Mouse (Mus musculus) MEL (cell line): ENCODE results near the gene 5730409E04Rik.

Experiments used
- BHLHE40 ChIP-seq: IDR thresholded peaks from 2 replicates; pipeline ENCODE4 v1.6.1; 2012; ENCODE audit warnings: low read depth, mild to moderate bottlenecking, inconsistent platforms, low read length, improper control_type of control experiment, borderline replicate concordance
- CHD2 ChIP-seq: IDR thresholded peaks from 2 replicates; pipeline ENCODE4 v1.6.1; 2011; ENCODE audit warnings: low read length, improper control_type of control experiment
- CTCF ChIP-seq, 3 experiments: IDR thresholded peaks in 2 of 3; conservative IDR thresholded peaks in 1 of 3; 2 replicates each; pipeline ENCODE4 v1.5.1; 2011 to 2012; ENCODE audit warnings: low read length in 3 of 3, low read depth in 2 of 3, mild to moderate bottlenecking in 2 of 3, improper control_type of control experiment in 1 of 3, inconsistent platforms in 1 of 3, mixed read lengths in 1 of 3, moderate library complexity in 1 of 3; ENCODE audit not compliant: control insufficient read depth in 1 of 3, insufficient read depth in 1 of 3, poor library complexity in 1 of 3, severe bottlenecking in 1 of 3
- EP300 ChIP-seq, 2 experiments: IDR thresholded peaks; 2 replicates each; pipeline ENCODE4 v1.6.1; 2011; ENCODE audit warnings: improper control_type of control experiment in 2 of 2, low read length in 2 of 2, low read depth in 1 of 2, mild to moderate bottlenecking in 1 of 2
- KAT2A ChIP-seq: conservative IDR thresholded peaks from 2 replicates; pipeline ENCODE4 v1.6.1; 2012; ENCODE audit warnings: low read depth, low read length, improper control_type of control experiment, inconsistent platforms
- MAX ChIP-seq: IDR thresholded peaks from 2 replicates; pipeline ENCODE4 v1.6.1; 2011; ENCODE audit warnings: low read length, improper control_type of control experiment
- NRF1 ChIP-seq: IDR thresholded peaks from 2 replicates; pipeline ENCODE4 v1.6.1; 2014; ENCODE audit warnings: low read depth, mild to moderate bottlenecking, inconsistent platforms, low read length, improper control_type of control experiment, moderate library complexity; ENCODE audit not compliant: poor library complexity, insufficient read depth, severe bottlenecking
- POLR2AphosphoS5 ChIP-seq: IDR thresholded peaks from 2 replicates; pipeline ENCODE4 v1.6.1; 2012; ENCODE audit warnings: low read depth, borderline replicate concordance, mild to moderate bottlenecking, inconsistent platforms, low read length, moderate library complexity, mixed read lengths
- RAD21 ChIP-seq: IDR thresholded peaks from 2 replicates; pipeline ENCODE4 v1.6.1; 2011; ENCODE audit warnings: mild to moderate bottlenecking, low read depth, low read length, improper control_type of control experiment
- RCOR1 ChIP-seq: IDR thresholded peaks from 2 replicates; pipeline ENCODE4 v1.6.1; 2012; ENCODE audit warnings: low read depth, mild to moderate bottlenecking, inconsistent platforms, low read length, improper control_type of control experiment
- TAL1 ChIP-seq: IDR thresholded peaks from 2 replicates; pipeline ENCODE4 v1.6.1; 2012; ENCODE audit warnings: mild to moderate bottlenecking, inconsistent platforms, low read length, moderate library complexity, mixed read lengths
- USF2 ChIP-seq, 2 experiments: IDR thresholded peaks; 2 replicates each; pipeline ENCODE4 v1.6.1; 2011 to 2012; ENCODE audit warnings: improper control_type of control experiment in 2 of 2, low read length in 2 of 2, borderline replicate concordance in 1 of 2, inconsistent platforms in 1 of 2, low read depth in 1 of 2, mild to moderate bottlenecking in 1 of 2; ENCODE audit not compliant: insufficient read depth in 1 of 2
- ZMIZ1 ChIP-seq: IDR thresholded peaks from 2 replicates; pipeline ENCODE4 v1.6.1; 2012; ENCODE audit warnings: low read depth, mild to moderate bottlenecking, inconsistent platforms, low read length, improper control_type of control experiment, moderate library complexity
- ZNF384 ChIP-seq: IDR thresholded peaks from 2 replicates; pipeline ENCODE4 v1.6.1; 2012; ENCODE audit warnings: low read depth, mild to moderate bottlenecking, inconsistent platforms, low read length, improper control_type of control experiment

DNA sequence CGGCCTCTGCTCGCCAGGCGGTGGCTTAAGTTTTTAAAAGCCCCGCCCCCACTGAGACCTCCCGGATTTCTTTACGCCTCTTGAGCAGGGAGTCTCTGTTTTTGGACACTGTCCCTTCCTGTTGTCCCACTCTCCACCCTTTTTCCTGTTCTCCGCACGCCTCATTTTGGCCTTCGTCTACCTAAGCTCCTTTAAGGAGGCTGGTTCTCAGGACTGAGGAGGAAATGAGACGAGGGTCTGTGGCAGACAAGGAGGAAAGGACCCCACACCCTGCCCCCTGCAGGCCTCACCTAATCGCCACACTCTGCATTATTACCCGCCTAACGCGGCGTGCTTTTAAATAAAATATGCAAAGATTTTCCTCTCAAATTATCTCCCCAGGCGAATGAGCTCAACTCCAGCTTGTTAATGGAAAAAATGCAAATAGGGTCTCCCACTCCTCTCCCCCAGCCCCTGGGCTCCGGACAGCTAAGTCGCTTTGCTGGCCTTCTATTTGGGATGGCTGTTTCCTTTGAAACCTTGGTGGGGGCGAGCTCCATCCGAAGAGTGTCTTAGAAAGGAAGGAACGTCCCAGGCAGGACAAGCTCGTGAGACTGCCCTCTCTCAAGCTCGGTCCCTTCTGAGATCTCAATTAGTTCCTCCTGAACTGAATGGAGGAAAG lies 17.5 kb downstream of the 5730409E04Rik start:
- TF ChIP-seq RAD21 (no peak), USF2 (IDR thresholded peaks at IDR 0.05; ENCODE audit: borderline replicate concordance in 1 of 2, insufficient read depth in 1 of 2, low read depth in 1 of 2, low read length in 2 of 2) (no peak), ZMIZ1 (no peak), TAL1 (no peak), BHLHE40 (no peak), POLR2AphosphoS5 (no peak), EP300 (IDR thresholded peaks at IDR 0.05; ENCODE audit: low read depth in 1 of 2, low read length in 2 of 2) (no peak), CTCF (IDR thresholded peaks at IDR 0.05 in 2 of 3, conservative IDR thresholded peaks at IDR 0.05 in 1 of 3; ENCODE audit: control insufficient read depth in 1 of 3, insufficient read depth in 1 of 3, low read depth in 2 of 3, low read length in 3 of 3, poor library complexity in 1 of 3, severe bottlenecking in 1 of 3) (no peak), NRF1 (no peak), KAT2A (no peak), RCOR1 (no peak), ZNF384 (no peak), MAX (no peak), CHD2 (no peak)
